Mouse (Mus musculus) cerebellum, adult 9-10 months (tissue): ENCODE data around the gene Mrgprx2.
"Not testable (repeated sequence)": the region's sequence is repeated elsewhere in the genome, so short reads cannot be mapped to it uniquely, and the experiment has no call there.

Experiments used
- DNase-seq: peaks from one replicate; pipeline ENCODE4 v3.0.0; 2022

Mrgprx2 gene

DNA sequence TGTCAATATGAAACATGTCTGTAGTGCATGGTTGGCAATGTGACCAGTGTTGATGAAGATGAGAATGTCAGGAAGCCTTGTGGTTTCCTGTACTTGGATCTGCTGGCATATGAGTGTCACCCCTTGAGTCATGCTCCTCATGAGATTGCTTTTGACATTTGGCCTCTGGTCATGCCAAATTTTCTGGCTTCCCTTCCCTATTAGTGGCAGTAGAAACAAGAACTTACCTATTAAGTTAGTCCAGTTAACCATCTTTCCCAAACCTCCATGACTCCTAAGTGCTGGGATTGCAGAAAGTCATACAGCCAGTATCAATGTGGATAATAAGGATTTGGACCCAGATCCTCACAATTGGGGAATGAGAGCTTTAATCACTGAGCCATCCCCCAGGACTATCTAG lies at the start of gene Mrgprx2:
Mrgprx2 (minus strand) TSS at position 101 of the 400 bp plus-strand sequence.
- DNase-seq = no peak

DNA sequence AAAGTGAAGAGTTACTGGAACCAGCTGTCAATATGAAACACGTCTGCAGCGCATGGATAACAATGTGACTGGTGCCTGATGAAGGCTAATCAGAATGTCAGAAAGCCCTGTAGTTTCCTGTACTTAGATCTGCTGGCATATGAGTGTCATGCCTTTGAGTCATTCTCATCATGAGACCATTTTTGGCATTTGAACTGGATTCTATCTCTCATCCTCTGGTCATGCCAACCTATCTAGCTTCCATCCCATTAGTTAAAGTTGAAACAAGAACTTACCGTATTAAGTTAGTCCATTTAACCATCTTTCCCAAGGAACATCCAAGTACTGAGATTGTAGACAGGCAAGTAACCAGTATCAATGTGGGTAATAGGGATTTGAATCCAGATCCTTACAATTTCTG lies 42.9 kb downstream of the Mrgprx2 start, which contains the start of gene Mrgprb1:
Mrgprb1 (minus strand) TSS at position 101 of the 400 bp plus-strand sequence.
- no peak for DNase-seq

DNA sequence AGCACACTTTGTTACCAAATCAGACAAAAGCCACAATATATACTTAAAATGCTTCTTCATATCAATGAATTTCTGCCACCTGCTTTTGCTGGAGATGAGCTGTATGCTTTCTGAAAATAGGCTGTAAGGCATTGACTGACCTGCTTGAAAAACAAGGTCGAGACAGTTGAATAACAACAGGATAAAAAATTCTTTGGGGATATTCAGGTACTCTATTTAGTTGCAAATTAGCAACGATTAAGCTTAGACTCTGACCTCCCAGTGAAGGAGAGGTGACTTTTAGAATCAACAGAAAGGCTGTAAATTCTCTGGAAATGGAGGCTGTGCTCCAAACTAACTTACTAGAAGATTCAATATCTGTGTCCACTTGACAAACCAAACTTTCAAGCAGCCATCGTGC lies 62.5 kb downstream of the Mrgprx2 start:
- DNase-seq = no peak

DNA sequence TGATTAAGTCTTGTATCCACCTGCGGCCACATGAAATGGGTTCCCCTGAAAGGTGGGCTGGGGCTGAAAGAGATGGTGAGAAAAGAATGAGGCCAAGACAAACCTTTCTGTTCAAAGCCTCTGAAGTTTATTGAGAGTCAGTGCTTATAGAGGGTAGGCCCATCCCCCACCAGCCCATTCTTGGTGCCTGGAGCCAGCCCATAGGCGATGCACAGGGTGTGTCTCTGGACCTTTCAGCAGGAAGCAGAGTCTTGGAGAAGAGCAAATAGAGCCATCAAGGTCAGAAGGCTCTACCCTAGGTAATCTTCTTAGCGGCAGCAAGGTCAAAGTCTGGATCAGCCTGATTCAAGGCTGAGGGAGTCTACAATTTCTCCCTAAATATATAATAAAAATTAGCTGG lies 63.2 kb downstream of the Mrgprx2 start:
- not testable (repeated sequence) for DNase-seq
